Mouse (Mus musculus) bone marrow, adult 2 months (tissue): ENCODE results near the gene Zcwpw1.

Source experiments
- CTCF ChIP-seq: fragments of 200-500 bp; IDR thresholded peaks from 2 replicates; pipeline ENCODE4 v1.5.1; 2011; ENCODE audit warnings: low read length, control low read depth; ENCODE audit not compliant: control insufficient read depth, insufficient read depth
- POLR2A ChIP-seq: fragments of 200-500 bp; IDR thresholded peaks from 2 replicates; pipeline ENCODE4 v1.6.1; 2011; ENCODE audit warnings: low read depth, mild to moderate bottlenecking, control low read depth, low read length, borderline replicate concordance; ENCODE audit not compliant: control insufficient read depth

GRCm38 (mm10) chr5:137787151-137787928 is at the start of gene Zcwpw1, which contains the start of gene Mepce:
- TF ChIP-seq CTCF (peak; percentile 72), POLR2A (peak; percentile 84; the same call in 1 of the 2 replicates)
